Mouse (Mus musculus): ENCODE results near the gene Zbtb40.

The Zbtb40 gene

GRCm38 (mm10) chr4:137033115-137033887, 15.3 kb downstream of the Zbtb40 start:
- DNase-seq (ENCODE audit: inconsistent ontology term) = no peak

DNA sequence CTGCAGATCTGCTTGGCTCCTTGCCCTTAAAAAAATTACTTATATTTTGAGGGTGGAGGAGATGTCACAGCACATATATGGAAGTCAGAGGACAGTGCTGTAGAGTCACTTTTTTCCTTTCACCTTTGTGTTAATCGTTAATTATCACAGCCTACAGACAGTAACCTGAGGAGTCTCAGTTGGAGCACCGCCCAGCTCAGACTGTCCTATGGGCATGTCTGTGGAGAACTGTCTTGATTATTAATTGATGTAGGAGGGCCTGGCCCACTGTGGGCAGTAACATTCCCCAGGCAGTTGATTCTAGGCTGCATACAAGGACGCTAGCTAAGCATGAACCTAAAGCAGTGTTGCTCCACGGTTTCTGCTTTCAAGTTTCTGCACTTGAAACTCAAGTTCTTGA, 16.1 kb downstream of the Zbtb40 start:
- no peak for DNase-seq (ENCODE audit: inconsistent ontology term)

GRCm38 (mm10) chr4:137031319-137031718, 17.3 kb downstream of the Zbtb40 start:
- no peak for DNase-seq (ENCODE audit: inconsistent ontology term)

DNA sequence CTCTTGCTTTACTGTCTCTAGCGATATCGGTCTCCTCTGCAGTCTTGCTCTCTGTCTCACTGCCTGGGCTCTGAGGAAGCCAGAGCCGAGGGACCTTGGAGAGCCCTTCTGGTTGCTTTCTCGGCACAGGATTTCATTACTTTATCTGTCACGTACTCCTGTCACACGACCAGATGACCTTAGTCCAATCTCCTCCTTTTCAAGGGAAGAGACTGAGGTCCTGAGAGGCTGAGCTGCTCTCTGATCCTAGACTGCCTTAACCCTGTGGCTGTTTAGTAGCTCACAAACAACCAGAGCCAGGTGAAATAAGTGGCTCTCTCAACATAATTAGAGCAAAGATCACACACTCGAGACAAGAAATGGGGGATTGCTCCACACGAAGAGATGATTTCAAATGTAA, 19.3 kb downstream of the Zbtb40 start:
- no peak for DNase-seq (ENCODE audit: inconsistent ontology term)

DNA sequence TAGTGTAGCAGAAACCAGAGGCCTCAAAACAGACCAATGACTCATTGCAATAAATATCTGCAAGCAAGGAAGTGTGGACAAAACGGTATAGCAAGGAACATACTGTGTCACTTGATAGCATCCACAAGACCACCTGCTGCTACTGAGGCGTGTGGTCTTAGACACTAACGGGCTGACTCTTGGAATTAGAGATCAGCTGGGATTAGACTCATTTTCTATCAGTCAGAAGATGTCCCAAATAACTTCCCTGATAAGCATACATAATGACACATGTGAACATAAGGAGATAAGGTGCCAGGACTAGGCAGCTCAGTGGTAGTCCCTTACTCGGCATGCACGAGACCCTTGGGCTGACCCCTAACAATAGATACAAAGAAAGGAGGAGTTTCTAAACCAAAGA, 21.6 kb downstream of the Zbtb40 start:
- DNase-seq (ENCODE audit: inconsistent ontology term) = no peak

- no peak for DNase-seq (ENCODE audit: inconsistent ontology term)
Measured at GRCm38 (mm10) chr4:137025570-137025969, 23.0 kb downstream of the Zbtb40 start.

DNA sequence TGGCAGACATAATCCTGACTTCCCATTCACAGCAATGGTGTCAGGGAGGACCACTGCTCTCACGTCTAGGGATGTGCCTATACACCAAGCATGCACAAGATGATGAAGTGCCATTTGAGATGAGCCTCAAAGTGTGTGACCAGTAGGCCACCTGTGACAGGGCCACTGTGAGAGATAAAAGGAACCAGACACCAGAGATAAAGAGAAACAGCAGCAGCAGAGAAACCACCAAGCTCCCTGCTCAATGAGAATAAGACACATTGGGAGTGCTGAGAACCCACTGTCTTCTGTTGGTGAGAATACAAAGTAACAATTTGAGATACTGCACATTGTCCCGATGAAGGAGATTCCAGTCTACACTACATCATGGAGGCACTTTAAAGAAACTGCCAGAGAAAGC, 23.5 kb downstream of the Zbtb40 start:
- DNase-seq (ENCODE audit: inconsistent ontology term) = no peak

DNA sequence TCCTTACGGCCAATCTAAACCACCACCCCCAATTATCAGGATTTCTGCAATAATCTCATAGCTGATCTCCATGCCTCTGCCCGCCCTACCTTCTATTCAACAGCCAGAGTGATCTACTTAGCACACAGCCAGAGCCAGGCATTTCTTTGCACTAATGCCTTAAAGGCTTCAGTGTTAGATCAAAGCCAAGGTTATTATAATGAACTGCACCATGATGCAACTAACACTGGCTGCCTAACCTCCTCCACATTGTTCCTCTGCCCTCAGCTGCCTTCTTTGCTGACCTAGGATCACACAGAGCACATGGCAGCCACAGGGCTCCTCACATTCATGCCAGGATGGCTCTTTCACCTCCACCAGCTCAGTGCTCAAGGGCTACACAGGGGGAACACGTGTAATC, 28.5 kb downstream of the Zbtb40 start:
- DNase-seq (ENCODE audit: inconsistent ontology term) = no peak

GRCm38 (mm10) chr4:137015934-137016333, 32.7 kb downstream of the Zbtb40 start:
- DNase-seq (ENCODE audit: inconsistent ontology term) = no peak

DNA sequence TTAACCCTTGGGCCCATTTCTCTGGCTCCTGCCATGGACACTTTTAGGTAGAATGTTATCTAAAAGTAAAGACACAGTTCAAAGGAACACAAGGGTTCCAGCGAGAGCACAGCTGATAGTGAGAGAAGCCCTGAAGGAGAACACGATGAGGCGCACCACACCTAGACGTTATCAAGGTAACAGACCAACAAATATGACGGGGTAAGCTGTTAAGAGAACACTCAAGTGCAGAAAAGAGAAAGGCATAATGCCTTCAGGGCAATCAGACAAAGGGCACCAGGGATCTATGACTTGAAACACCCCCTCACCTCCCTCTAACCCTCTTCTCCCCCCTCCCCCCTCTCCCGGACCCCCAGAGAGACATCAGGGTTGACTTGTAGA, 33.1 kb downstream of the Zbtb40 start:
- no peak for DNase-seq (ENCODE audit: inconsistent ontology term)

DNA sequence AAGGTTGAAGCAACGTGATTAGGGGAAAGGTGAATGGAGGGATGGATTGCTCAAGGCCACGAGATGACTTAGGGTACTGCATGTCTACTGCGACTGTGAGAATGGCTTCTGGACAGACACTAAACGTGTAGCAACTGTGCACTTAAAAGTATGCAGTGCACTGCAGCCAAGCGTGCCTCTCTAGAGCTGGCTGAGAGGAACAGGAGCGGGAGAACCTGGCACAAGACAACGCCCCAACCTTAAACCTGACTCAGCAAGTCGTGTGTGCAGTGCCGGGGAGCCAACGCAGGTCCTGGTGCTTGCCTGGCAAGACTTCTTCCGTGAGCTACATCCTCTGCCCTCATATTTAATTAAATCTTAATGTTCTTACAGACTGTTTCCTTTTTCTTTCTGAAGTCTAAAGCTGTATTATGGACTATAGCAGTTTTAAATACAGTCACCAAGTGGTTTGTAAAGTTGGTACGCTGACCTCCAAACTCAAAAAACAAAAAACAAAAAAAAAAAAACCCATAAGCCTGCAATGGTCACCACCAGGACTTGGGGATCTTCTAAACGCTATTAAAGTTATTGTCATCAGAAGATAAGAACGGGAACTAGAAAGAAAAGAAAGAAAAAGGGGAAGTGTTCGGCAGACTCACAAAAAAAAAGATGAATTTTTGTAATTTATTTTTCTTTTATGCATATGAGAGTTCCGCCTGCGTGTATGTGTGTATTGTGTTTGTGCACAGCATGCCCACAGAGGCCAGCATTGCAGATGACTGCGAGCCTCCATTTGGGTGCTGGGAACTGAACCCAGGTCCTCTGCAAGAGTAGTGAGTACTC, 33.7 kb downstream of the Zbtb40 start:
- DNase-seq (ENCODE audit: inconsistent ontology term) = no peak

- DNase-seq (ENCODE audit: inconsistent ontology term) = no peak
Measured at GRCm38 (mm10) chr4:137014124-137014523, 34.5 kb downstream of the Zbtb40 start.

- DNase-seq (ENCODE audit: inconsistent ontology term) = no peak
Measured at GRCm38 (mm10) chr4:137006966-137007365, 41.6 kb downstream of the Zbtb40 start.

GRCm38 (mm10) chr4:137001825-137002224, 46.8 kb downstream of the Zbtb40 start:
- no peak for DNase-seq (ENCODE audit: inconsistent ontology term)

DNA sequence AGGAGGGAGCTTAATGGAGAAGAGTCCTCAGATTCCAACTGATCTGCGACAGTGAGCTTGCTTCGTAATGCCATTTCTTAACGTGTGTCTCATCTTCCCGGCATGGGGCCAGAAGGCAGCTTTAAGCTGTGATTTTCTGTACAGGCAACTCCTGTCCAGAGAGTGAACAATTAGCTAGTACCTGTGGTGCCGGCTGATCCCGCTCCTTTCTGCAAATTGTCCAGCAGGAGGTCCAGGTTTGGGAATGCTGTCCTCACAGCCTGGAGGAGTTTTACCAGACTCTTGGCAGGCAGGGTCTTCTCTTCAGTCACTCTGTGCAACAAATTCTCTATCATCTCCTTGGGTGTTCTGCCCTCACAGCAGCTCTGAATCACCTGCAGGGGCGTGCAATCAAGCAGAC, 47.6 kb downstream of the Zbtb40 start:
- peak; percentile 6 for DNase-seq (ENCODE audit: inconsistent ontology term)

DNA sequence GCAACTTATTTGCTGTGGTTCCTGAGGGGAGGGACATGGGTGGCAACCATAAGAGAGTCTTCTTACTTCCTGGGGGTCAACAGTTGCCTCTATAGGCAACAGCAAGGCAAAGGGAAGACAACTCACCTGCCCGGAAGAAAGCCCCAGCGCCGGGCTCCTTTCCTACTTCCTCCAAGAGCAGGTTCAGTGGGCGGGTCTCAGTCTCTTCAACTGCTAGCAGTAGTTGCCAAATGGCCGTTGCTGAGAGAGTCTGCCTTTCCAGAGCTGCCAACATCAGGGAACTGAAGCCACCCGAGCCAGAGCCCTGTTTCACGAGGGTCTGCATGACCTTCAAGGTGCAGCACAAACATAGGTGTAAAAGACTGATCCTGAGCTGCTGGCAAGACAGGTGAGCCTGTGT, 50.2 kb downstream of the Zbtb40 start:
- DNase-seq (ENCODE audit: inconsistent ontology term) = no peak

- DNase-seq (ENCODE audit: inconsistent ontology term) = peak; percentile 33
Measured at GRCm38 (mm10) chr4:136997723-136998345, 50.8 kb downstream of the Zbtb40 start.

- DNase-seq (ENCODE audit: inconsistent ontology term) = no peak
Measured at GRCm38 (mm10) chr4:136996933-136997332, 51.7 kb downstream of the Zbtb40 start.

DNA sequence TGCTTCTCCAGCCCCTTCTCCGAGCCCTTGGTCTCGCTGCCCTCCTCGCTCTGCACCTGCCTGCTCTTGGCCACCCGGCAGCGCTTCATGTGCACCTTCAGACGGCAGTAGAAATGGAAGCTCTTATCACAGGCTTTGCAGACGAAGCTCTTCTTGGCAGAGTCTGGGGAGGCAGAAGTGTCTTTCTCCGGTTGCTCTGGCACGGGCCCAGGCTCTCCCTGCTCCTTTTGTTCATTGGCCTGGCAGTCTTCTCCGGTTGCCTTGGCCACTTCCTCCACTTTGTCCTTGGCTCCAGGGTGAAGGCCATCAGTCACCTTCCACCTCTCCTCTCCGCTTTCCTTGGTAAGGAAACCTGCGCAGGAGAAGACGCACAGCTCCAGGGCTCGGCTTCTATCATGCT, 53.2 kb downstream of the Zbtb40 start:
- DNase-seq (ENCODE audit: inconsistent ontology term) = no peak

DNA sequence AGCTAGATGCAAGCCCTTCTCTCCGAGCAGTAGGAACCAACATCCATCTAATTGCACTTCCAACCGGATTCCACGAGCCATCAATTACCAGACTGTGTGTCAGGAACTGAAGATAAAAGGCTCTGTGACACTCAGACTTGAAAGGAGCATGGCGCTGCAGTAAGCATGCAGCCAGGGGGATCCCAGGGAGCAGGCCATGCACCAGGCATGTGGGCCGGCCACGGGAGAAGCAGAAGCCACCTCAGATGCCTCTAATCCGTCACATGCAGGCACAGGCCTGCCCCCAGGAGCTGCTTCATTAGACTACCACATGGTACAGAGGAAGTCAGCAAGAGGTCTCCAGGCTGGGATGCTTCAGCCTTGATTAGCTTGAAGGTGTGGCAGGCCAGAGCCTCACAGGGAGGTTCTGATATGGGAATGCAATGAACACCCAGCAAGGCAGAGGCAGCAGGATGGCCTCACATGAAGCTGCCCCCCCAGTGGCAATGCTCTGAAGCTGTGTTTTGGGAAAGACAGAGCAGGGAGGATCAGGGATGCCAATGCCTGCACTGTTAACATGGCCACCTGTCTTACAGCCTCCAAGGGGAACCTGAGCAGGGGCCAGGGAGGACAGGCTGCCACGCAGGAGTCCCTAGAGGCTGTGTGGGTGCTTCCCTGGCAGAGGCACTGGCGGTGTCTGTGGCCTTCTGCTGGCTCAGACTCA, 66.5 kb downstream of the Zbtb40 start:
- DNase-seq (ENCODE audit: inconsistent ontology term) = no peak

- DNase-seq (ENCODE audit: inconsistent ontology term) = peak; percentile 80
Measured at GRCm38 (mm10) chr4:136981347-136981746, 67.3 kb downstream of the Zbtb40 start.

DNA sequence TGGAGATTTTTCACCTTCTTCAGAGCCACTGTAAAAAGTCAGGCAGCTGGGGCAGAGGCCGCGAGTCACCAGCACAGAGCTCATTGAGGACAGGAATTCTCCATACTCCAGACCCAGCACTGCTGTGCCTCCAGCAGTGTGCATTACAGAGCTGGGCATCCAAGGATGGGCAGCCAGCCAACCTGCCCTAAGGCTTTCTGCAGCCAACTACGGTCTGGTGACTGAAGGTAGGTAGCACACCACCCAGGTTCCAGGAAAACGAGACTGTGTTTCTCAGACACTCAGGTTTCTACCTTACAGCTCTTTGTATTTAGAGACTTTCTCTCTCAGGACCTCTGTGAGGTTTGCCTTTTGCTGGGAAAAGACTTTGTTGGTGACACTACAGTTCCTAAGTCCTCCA, 67.7 kb downstream of the Zbtb40 start:
- DNase-seq (ENCODE audit: inconsistent ontology term) = no peak

All from Muller cell, postnatal 12 days (primary cell).